Mouse (Mus musculus): ENCODE results near the gene Ston2. TPM values are rescaled to one million over a fixed set of nuclear protein-coding genes. Genes with fewer than 3 reads are reported as not detected.

Ston2 gene
- total and polyA plus RNA-seq, 2 experiments = 4.6 to 9.3 TPM

DNA sequence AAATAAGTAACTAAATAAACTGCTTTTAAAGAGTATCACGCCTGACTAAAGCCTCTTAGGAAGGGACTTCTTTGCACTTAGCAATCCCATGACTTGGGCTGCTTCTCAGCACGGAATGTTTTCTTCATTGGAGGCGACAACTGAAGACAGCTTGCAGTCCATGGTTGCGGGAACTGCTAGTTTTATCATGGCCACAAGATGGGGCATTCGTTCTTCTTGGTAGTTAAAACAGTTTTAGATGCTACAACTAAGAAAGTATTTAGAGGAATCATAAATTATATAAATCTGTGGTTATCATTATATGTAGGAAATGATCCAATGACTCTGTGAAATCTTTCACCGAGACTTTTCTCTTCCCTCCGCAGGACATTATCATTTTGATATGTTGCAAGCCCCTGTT lies 147.5 kb downstream of the Ston2 start:
- TF ChIP-seq CTCF (IDR thresholded peaks at IDR 0.05; ENCODE audit: low read depth, low read length) (peak; percentile 41; the same call in 1 of the 2 replicates), POLR2A (IDR thresholded peaks at IDR 0.05; ENCODE audit: extremely low read depth, insufficient read depth, low read length) (no peak)
- DNase-seq (ENCODE audit: extremely low read depth, low read depth, low spot score) = peak; percentile 60
- Histone ChIP-seq H3K27ac (replicated peaks; ENCODE audit: insufficient read depth, low read depth, low read length) (no peak overlapping the region), H3K9ac (ENCODE audit: low read depth, low read length) (no peak overlapping the region), H3K4me3 (ENCODE audit: insufficient read depth, low read depth, low read length) (no peak overlapping the region), H3K36me3 (ENCODE audit: control insufficient read depth, insufficient read depth, low read length) (no peaks in the 10 kb centered on the region), H3K27me3 (ENCODE audit: control insufficient read depth, insufficient read depth, low read length) (no peaks in the 10 kb centered on the region), H3K79me2 (ENCODE audit: control insufficient read depth, insufficient read depth, low read length) (no peaks in the 10 kb centered on the region), H3K4me1 (ENCODE audit: control insufficient read depth, insufficient read depth, low read length) (peaks cover 8% of the 10 kb centered on the region)
- WGBS = 36% methylated on average over 7 of the region's 7 CpGs

DNA sequence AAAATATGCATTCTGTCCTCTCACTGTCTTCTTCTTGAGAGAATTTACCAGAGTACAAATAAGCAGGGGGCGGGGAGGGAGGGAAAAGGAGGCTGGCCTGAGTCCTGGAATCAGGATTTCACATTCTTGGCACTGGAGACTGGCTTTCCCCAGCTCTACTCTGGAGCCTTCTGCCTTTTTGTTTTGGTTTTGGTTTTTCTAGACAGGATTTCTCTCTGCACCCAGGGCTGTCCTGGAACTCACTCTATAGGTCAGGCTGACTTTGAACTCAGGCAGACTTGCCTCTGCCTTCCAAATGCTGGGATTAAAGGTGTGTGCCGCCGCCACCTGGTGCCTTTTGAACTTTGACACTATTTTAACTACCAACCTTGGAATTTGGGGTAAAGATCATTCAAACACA lies 149.8 kb downstream of the Ston2 start:
- Histone ChIP-seq H3K36me3 (ENCODE audit: control insufficient read depth, insufficient read depth, low read length) (no peaks in the 10 kb centered on the region), H3K79me2 (ENCODE audit: control insufficient read depth, insufficient read depth, low read length) (no peaks in the 10 kb centered on the region), H3K27me3 (ENCODE audit: control insufficient read depth, insufficient read depth, low read length) (no peaks in the 10 kb centered on the region), H3K27ac (replicated peaks; ENCODE audit: insufficient read depth, low read depth, low read length) (0 out of 2 replicates have a peak overlapping the region, but pooled peaks have one; percentile 11), H3K4me3 (ENCODE audit: insufficient read depth, low read depth, low read length) (no peak overlapping the region), H3K4me1 (ENCODE audit: control insufficient read depth, insufficient read depth, low read length) (peaks cover 8% of the 10 kb centered on the region), H3K9ac (ENCODE audit: low read depth, low read length) (no peak overlapping the region)
- TF ChIP-seq POLR2A (IDR thresholded peaks at IDR 0.05; ENCODE audit: extremely low read depth, insufficient read depth, low read length) = no peak
- TF ChIP-seq CTCF (IDR thresholded peaks at IDR 0.05; ENCODE audit: low read depth, low read length) = no peak
- WGBS = 31% methylated on average over 3 of the region's 3 CpGs
- DNase-seq (ENCODE audit: extremely low read depth, low read depth, low spot score) = peak; percentile 87

DNA sequence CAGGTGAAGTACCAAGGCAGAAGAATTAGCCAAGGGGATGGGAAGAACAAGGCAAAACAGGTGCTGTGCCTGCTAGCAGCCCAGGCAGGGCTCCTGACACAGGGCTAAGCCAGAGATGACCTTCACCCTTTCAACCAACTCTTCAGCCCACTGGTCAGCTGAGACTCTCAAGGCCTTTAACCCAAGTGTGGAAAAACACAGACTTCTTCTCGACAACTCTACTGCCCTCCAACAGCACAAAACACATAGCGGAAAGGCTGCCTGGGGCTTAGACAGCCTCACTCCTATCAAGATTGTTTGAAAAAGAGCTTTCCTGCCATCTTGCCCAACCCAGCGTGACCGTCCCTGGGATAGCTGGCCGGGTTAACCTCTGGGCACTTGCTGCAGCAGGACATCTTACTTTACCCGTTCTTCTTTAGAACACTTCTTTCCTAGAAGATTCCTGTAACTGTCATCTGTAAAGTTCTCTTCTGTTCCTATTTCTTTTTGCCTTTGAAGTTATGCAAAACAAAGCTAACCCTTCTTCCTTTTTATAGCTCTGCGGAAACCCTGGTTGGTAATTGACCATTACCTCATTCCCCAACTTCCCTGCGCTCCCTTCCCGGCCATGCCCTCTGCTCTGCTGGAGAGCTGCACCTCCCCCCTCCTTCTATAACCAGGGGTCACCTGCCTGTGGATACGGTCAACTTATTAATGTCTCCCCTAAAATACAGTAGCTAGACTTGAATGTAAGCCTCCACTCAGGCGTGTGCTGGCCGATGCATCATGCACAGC lies 150.9 kb downstream of the Ston2 start:
- H3K79me2 ChIP-seq (ENCODE audit: control insufficient read depth, insufficient read depth, low read length) = no peaks in the 10 kb centered on the region
- H3K27me3 ChIP-seq (ENCODE audit: control insufficient read depth, insufficient read depth, low read length) = no peaks in the 10 kb centered on the region
- peak overlapping the region; percentile 10; the same call in 1 of the 2 replicates for H3K27ac ChIP-seq (replicated peaks; ENCODE audit: insufficient read depth, low read depth, low read length)
- H3K36me3 ChIP-seq (ENCODE audit: control insufficient read depth, insufficient read depth, low read length) = no peaks in the 10 kb centered on the region
- peak; percentile 42 for DNase-seq (ENCODE audit: extremely low read depth, low read depth, low spot score)
- peaks cover 8% of the 10 kb centered on the region for H3K4me1 ChIP-seq (ENCODE audit: control insufficient read depth, insufficient read depth, low read length)
- WGBS = 74% methylated on average over 12 of the region's 12 CpGs
- no peak for TF ChIP-seq POLR2A (IDR thresholded peaks at IDR 0.05; ENCODE audit: extremely low read depth, insufficient read depth, low read length)
- no peak for TF ChIP-seq CTCF (IDR thresholded peaks at IDR 0.05; ENCODE audit: low read depth, low read length)
- no peak overlapping the region for H3K4me3 ChIP-seq (ENCODE audit: insufficient read depth, low read depth, low read length)
- no peak overlapping the region for H3K9ac ChIP-seq (ENCODE audit: low read depth, low read length)

DNA sequence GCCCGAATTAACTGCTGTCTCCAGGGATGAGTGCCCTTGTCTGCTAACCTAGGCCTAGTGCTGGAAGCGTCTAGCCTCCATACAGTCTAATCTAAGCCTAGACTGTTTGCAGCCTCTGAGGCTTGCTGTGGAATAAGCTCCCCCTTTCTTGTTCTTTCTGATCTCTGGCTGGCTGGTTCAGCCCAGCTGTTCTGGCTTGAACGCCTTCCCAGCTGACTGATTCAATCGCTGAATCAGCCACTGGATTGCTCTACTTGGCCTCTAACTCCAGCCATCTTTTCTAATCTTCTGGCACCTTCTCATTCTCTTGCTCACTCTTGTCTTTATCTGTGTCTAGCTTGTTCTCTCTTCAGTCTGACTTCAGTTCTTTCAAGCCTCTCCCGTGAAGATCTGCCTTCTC lies 161.7 kb downstream of the Ston2 start:
- no peaks in the 10 kb centered on the region for H3K36me3 ChIP-seq (ENCODE audit: control insufficient read depth, insufficient read depth, low read length)
- H3K27ac ChIP-seq (replicated peaks; ENCODE audit: insufficient read depth, low read depth, low read length) = no peak overlapping the region
- H3K4me3 ChIP-seq (ENCODE audit: insufficient read depth, low read depth, low read length) = no peak overlapping the region
- no peaks in the 10 kb centered on the region for H3K27me3 ChIP-seq (ENCODE audit: control insufficient read depth, insufficient read depth, low read length)
- DNase-seq (ENCODE audit: extremely low read depth, low read depth, low spot score) = no peak
- no peak overlapping the region for H3K9ac ChIP-seq (ENCODE audit: low read depth, low read length)
- no peaks in the 10 kb centered on the region for H3K79me2 ChIP-seq (ENCODE audit: control insufficient read depth, insufficient read depth, low read length)
- H3K4me1 ChIP-seq (ENCODE audit: control insufficient read depth, insufficient read depth, low read length) = no peaks in the 10 kb centered on the region
- 83% methylated on average over 5 of the region's 5 CpGs for WGBS
- TF ChIP-seq POLR2A (IDR thresholded peaks at IDR 0.05; ENCODE audit: extremely low read depth, insufficient read depth, low read length) = no peak
- TF ChIP-seq CTCF (IDR thresholded peaks at IDR 0.05; ENCODE audit: low read depth, low read length) = no peak

DNA sequence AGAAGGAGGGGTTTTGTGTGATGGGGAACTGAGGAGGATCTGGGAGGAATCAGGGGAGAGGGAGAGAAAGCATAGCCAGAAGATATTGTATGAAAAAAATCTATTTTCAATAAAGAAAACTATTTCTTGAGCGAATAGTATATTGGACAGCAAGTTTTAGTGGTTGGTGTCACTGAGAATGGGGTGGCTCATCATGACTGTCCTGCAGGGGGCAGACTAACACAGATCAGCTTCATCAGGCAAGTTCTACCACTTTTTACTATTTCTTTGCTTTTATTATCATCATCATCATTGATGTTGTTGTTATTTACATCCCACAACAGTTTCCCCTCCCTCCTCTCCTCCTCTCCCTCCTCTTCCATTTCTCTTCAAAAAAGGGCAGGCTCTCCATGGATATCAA lies 163.2 kb downstream of the Ston2 start:
- Histone ChIP-seq H3K4me1 (ENCODE audit: control insufficient read depth, insufficient read depth, low read length) (no peaks in the 10 kb centered on the region), H3K4me3 (ENCODE audit: insufficient read depth, low read depth, low read length) (no peak overlapping the region), H3K27ac (replicated peaks; ENCODE audit: insufficient read depth, low read depth, low read length) (no peak overlapping the region), H3K79me2 (ENCODE audit: control insufficient read depth, insufficient read depth, low read length) (no peaks in the 10 kb centered on the region), H3K36me3 (ENCODE audit: control insufficient read depth, insufficient read depth, low read length) (no peaks in the 10 kb centered on the region), H3K9ac (ENCODE audit: low read depth, low read length) (no peak overlapping the region), H3K27me3 (ENCODE audit: control insufficient read depth, insufficient read depth, low read length) (no peaks in the 10 kb centered on the region)
- DNase-seq (ENCODE audit: extremely low read depth, low read depth, low spot score) = peak; percentile 38
- TF ChIP-seq POLR2A (IDR thresholded peaks at IDR 0.05; ENCODE audit: extremely low read depth, insufficient read depth, low read length) = no peak
- peak; percentile 70 for TF ChIP-seq CTCF (IDR thresholded peaks at IDR 0.05; ENCODE audit: low read depth, low read length)
- 69% methylated on average over 1 of the region's 1 CpGs for WGBS

DNA sequence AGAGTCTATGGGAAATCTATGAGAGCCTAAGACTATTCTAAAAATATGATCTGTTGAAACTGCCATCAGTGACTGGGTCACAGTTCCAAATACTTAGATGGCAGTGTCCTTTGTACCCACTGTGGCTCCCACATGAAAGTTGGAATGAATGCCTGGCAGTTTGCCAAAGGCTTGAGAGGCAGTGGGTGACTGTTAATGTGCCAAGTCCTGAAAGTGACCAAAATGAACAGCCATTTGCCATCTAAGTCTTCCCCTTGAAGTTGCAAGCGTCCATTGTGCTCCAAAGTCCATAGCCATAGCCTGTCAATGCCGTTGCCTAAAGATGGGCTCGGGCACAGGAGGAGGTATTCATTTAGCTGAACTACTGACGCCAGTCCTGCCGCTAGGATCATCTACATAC lies 178.8 kb downstream of the Ston2 start:
- WGBS = 81% methylated on average over 5 of the region's 5 CpGs

More for the DNA sequence above, 178.8 kb downstream of the Ston2 start:
- Histone ChIP-seq H3K27me3 (ENCODE audit: control insufficient read depth, insufficient read depth, low read length) (no peaks in the 10 kb centered on the region), H3K9ac (ENCODE audit: low read depth, low read length) (no peak overlapping the region), H3K36me3 (ENCODE audit: control insufficient read depth, insufficient read depth, low read length) (no peaks in the 10 kb centered on the region), H3K79me2 (ENCODE audit: control insufficient read depth, insufficient read depth, low read length) (no peaks in the 10 kb centered on the region), H3K4me3 (ENCODE audit: insufficient read depth, low read depth, low read length) (no peak overlapping the region), H3K4me1 (ENCODE audit: control insufficient read depth, insufficient read depth, low read length) (no peaks in the 10 kb centered on the region; the same call in 1 of the 2 replicates), H3K27ac (replicated peaks; ENCODE audit: insufficient read depth, low read depth, low read length) (no peak overlapping the region)
- TF ChIP-seq POLR2A (IDR thresholded peaks at IDR 0.05; ENCODE audit: extremely low read depth, insufficient read depth, low read length) = no peak
- no peak for TF ChIP-seq CTCF (IDR thresholded peaks at IDR 0.05; ENCODE audit: low read depth, low read length)
- peak; percentile 56 for DNase-seq (ENCODE audit: extremely low read depth, low read depth, low spot score)

Data from liver, adult 2 months (tissue).